Mouse (Mus musculus): ENCODE measurements around the gene Tmem216. TPM values are rescaled to one million over a fixed set of nuclear protein-coding genes. Genes with fewer than 3 reads are reported as not detected.
"Not testable (repeated sequence)": the region's sequence is repeated elsewhere in the genome, so short reads cannot be mapped to it uniquely, and the experiment has no call there.

The Tmem216 gene
- polyA plus RNA-seq, 1 experiment: 15.6 TPM

DNA sequence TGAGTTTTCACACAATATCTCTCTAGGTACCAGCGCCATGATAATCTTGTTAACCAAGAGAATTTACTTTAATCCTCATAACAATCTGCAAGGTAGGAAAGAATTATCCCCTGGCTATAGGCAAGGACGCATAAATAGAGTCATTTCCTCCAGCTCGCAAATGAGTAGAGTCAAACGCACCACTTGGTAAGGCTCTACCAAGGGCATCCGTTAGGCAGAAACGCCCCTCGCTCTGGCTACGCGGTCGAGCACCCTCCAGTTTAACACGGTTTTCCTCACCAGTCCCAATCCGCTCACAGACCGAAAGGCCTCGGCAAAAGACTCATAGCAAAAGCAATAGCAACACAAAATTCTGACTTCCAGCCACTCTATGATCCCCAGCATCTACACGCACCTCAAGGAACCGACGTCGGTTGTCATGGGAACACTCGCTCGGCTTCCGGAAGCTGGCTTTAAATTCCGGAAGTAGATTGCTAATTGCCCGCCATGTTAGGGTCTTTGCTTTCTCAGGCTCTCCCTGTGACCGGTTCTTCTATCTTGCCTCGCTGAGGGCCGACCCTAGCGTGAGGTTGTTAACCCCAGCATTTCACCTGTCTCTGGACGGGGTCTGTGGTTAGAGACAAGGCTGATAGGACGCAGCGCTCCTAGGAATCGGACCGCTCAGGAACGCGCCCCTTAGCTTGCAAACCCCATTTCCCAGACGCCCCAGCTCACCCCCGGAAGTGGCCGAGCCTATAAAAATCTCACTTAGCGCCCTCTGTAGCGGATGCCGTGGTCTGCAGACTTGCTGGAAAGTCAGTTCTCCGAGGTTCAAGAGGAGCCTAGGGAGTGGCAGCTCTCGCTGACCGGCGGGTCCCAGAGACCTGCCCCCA lies 20.9 kb upstream of the Tmem216 start, which contains the start of the genes Cyb561a3 and Tmem138:
Cyb561a3 (plus strand) TSS at position 483 of the 872 bp plus-strand sequence.
Tmem138 (minus strand) TSS at position 673 of the 872 bp plus-strand sequence.
- H3K27ac ChIP-seq (ENCODE audit: insufficient read depth, low read length): peak within 1 kb of the TSS; percentile 80
- H3K4me1 ChIP-seq (ENCODE audit: control insufficient read depth, insufficient read depth, low read length): peaks cover 4% of the 10 kb centered on the region; the same call in 1 of the 2 replicates
- H3K4me3 ChIP-seq (ENCODE audit: insufficient read depth, low read length): peak within 1 kb of the TSS; percentile 62
- TF ChIP-seq CTCF (IDR thresholded peaks at IDR 0.05; ENCODE audit: borderline replicate concordance, insufficient read depth, low read length): no peak
- peak; percentile 88 for TF ChIP-seq POLR2A (IDR thresholded peaks at IDR 0.05; ENCODE audit: low read depth, low read length)

DNA sequence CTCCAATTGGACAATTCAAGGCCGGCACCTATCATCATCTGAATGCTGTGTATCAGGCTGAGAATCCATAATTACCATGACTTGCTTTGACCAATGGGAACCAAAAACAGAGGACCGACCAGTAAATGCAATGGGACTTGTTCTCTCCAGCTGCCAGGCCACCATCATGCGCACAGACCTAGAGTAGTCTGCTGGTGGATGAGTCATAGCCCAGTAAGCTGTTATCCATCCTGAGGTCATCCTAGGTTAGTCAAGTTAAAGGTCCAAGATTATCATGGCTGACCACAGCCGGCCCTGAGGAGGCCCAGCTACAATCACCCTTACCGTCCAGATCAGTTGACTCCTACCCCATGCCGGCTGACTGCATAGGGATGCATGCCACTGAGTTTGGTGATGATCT lies 13.6 kb upstream of the Tmem216 start:
- Histone ChIP-seq H3K4me1 (ENCODE audit: control insufficient read depth, insufficient read depth, low read length) (peaks cover 4% of the 10 kb centered on the region), H3K27ac (ENCODE audit: insufficient read depth, low read length) (no peak overlapping the region), H3K4me3 (ENCODE audit: insufficient read depth, low read length) (no peak overlapping the region)
- TF ChIP-seq CTCF (IDR thresholded peaks at IDR 0.05; ENCODE audit: borderline replicate concordance, insufficient read depth, low read length): no peak
- no peak for TF ChIP-seq POLR2A (IDR thresholded peaks at IDR 0.05; ENCODE audit: low read depth, low read length)

DNA sequence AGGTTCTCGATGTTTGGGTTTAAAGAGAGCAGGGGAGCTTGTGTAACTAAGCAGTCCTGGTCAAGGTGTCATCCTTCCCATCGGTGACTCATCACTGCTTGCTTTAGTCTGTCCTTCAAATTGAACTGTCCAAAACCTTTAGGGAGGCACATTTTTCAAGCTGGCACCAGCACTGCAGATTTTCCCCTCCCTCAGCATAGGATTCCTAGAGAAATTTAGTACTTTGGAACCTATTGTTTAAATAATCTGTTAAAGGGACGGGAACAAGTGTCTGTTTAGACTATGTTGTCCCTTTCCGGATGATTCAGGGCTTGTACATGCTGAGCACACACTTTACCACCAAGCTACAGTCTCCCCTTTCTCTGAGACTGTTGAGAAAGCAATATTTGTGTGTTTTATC lies 9.2 kb upstream of the Tmem216 start:
- Histone ChIP-seq H3K4me3 (ENCODE audit: insufficient read depth, low read length) (no peak overlapping the region), H3K4me1 (ENCODE audit: control insufficient read depth, insufficient read depth, low read length) (peaks cover 20% of the 10 kb centered on the region), H3K27ac (ENCODE audit: insufficient read depth, low read length) (no peak overlapping the region)
- TF ChIP-seq POLR2A (IDR thresholded peaks at IDR 0.05; ENCODE audit: low read depth, low read length): no peak
- TF ChIP-seq CTCF (IDR thresholded peaks at IDR 0.05; ENCODE audit: borderline replicate concordance, insufficient read depth, low read length): no peak

DNA sequence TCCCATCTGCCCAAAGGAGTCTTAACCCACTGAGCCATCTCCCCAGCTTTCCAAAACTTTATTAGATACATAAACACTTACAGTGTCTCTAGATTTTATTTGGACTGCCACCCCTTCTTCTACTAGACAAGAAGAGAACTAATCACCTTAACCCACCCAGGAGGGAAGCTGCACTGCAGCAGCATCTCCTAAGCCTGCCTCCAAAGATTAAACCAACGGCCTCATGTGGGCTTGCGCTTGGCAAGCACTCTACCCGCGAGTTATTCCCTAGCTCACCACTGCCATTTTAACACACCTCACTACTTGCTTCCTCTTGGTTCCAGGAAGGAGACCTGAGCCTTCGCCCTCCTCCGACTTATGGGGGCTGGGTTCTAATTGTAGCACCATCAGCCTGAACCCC lies 8.2 kb upstream of the Tmem216 start:
- TF ChIP-seq POLR2A (IDR thresholded peaks at IDR 0.05; ENCODE audit: low read depth, low read length): no peak
- Histone ChIP-seq H3K27ac (ENCODE audit: insufficient read depth, low read length) (no peak overlapping the region), H3K4me3 (ENCODE audit: insufficient read depth, low read length) (no peak overlapping the region), H3K4me1 (ENCODE audit: control insufficient read depth, insufficient read depth, low read length) (peaks cover 20% of the 10 kb centered on the region)

DNA sequence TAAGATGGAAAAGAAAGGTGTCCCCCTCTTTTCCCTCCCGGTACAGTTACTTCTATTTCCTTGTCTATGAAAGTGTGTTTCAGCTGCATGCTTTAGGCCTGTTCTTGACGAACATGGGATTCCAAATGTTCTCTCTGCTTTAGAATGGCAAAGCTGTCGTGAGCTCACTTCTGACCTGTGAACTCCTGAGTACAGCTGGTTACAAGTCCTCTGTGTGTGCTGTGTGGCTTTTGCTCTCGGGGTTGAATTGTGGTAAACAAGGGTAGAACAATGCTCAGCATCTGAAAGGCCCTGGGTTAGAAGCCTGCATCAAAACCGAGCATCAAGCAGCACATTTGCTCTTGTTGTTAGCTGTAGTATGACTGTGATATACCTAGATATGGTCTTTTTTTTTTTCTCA lies 6.3 kb upstream of the Tmem216 start:
- Histone ChIP-seq H3K27ac (ENCODE audit: insufficient read depth, low read length) (peak overlapping the region; percentile 99), H3K4me3 (ENCODE audit: insufficient read depth, low read length) (no peak overlapping the region), H3K4me1 (ENCODE audit: control insufficient read depth, insufficient read depth, low read length) (peaks cover 20% of the 10 kb centered on the region)
- TF ChIP-seq CTCF (IDR thresholded peaks at IDR 0.05; ENCODE audit: borderline replicate concordance, insufficient read depth, low read length) (no peak), POLR2A (IDR thresholded peaks at IDR 0.05; ENCODE audit: low read depth, low read length) (no peak)

DNA sequence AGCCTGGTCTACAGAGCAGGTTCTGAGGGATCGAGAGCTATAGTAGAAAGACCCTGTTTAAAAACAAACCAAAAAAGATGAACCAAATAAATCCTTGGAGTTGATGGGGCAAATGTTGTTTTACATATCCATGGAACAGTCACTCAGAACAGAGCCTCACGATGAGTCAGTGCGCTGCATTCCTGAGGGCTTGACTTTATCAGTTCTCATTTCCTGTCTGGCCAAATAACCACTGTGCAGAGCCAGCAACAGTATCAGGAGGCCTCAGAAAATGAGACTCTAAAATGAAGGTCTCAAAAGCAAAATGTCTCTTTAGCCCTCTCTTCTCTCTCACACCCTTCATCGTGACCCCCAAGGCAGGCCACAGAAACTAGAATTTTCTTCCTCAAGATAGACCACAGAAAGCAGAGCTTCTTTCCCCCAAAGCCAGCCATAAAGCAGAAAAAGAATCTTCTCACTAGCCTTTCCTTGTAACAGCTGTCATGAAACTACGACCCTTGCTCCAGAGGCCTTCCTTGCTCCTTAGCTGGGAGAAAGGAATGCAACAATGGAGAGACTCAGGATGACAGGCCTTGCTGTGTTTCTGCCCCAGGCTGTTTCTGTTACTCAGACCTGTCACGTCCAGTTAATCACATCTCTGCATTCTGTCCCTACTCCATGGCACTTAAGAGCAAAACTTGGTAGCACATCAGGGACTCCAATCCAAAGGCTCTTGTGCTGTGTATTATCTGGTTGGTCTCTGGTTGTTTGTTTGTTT lies 5.7 kb upstream of the Tmem216 start:
- H3K4me1 ChIP-seq (ENCODE audit: control insufficient read depth, insufficient read depth, low read length): peaks cover 20% of the 10 kb centered on the region
- peak overlapping the region; percentile 99 for H3K27ac ChIP-seq (ENCODE audit: insufficient read depth, low read length)
- TF ChIP-seq POLR2A (IDR thresholded peaks at IDR 0.05; ENCODE audit: low read depth, low read length) (peak; percentile 17; the same call in 1 of the 2 replicates), CTCF (IDR thresholded peaks at IDR 0.05; ENCODE audit: borderline replicate concordance, insufficient read depth, low read length) (no peak)
- H3K4me3 ChIP-seq (ENCODE audit: insufficient read depth, low read length): no peak overlapping the region

DNA sequence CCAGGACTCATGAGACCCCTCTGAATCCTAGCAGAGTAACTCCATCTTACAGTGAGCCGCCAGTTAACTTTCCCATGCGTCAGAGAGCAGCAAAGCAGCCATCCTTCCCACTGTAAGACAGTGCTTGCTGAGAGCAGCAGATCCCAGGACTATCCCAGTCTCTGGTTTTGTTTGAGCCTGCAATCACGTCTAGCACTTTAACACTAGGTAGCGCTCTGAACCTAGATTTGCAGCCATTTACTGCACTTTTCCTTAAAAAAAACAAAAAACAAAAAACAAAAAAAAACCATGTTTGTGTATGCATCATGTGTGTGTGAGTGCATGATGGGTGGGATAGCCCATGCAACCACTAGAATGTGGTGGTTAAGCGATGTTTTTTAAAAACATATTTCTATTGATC lies 4.1 kb upstream of the Tmem216 start:
- H3K4me1 ChIP-seq (ENCODE audit: control insufficient read depth, insufficient read depth, low read length): peaks cover 17% of the 10 kb centered on the region
- H3K4me3 ChIP-seq (ENCODE audit: insufficient read depth, low read length): no peak overlapping the region
- no peak overlapping the region for H3K27ac ChIP-seq (ENCODE audit: insufficient read depth, low read length)
- TF ChIP-seq POLR2A (IDR thresholded peaks at IDR 0.05; ENCODE audit: low read depth, low read length) (no peak), CTCF (IDR thresholded peaks at IDR 0.05; ENCODE audit: borderline replicate concordance, insufficient read depth, low read length) (no peak)

DNA sequence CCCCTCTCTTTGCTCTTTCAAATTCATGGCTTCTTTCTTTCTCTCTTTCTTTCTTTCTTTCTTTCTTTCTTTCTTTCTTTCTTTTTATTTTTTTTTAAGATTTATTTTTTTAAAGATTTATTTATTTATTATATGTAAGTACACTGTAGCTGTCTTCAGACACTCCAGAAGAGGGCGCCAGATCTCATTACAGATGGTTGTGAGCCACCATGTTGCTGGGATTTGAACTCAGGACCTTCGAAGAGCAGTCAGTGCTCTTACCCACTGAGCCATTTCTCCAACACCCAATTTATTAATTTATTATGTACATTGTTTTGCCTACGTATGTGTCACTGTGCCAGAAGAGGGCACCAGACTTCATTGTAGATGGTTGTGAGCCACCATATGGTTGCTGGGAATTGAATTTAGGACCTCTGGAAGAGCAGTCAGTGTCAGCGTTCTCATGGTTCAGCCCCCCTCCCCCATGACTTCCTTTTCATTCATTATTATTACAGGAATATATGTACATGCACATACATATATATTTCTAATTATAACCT lies 1.9 kb upstream of the Tmem216 start:
- not testable (repeated sequence) for H3K27ac ChIP-seq (ENCODE audit: insufficient read depth, low read length); H3K4me3 ChIP-seq (ENCODE audit: insufficient read depth, low read length)
- H3K4me1 ChIP-seq (ENCODE audit: control insufficient read depth, insufficient read depth, low read length): peaks cover 16% of the 10 kb centered on the region

DNA sequence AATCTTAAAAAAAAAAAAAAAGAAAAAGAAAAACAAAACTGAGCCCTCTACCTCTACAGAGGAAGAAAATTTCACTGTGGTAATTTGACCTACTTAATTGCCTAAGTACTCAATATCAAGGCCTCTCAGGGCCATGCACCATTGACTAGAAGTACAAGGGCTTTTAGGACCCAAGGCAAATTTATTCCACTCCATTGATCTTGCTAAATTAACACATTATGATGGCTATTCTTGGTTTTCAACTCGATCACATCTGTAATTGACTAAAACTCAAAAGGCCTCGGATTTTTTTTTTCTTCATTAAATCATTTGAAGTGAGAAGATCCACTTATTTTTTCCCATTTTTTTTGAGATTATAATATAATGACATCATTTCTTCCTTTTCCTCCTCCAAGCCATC lies 1.4 kb upstream of the Tmem216 start:
- Histone ChIP-seq H3K4me3 (ENCODE audit: insufficient read depth, low read length) (no peak overlapping the region), H3K4me1 (ENCODE audit: control insufficient read depth, insufficient read depth, low read length) (peaks cover 13% of the 10 kb centered on the region), H3K27ac (ENCODE audit: insufficient read depth, low read length) (no peak overlapping the region)
- no peak for TF ChIP-seq CTCF (IDR thresholded peaks at IDR 0.05; ENCODE audit: borderline replicate concordance, insufficient read depth, low read length)
- TF ChIP-seq POLR2A (IDR thresholded peaks at IDR 0.05; ENCODE audit: low read depth, low read length): no peak

DNA sequence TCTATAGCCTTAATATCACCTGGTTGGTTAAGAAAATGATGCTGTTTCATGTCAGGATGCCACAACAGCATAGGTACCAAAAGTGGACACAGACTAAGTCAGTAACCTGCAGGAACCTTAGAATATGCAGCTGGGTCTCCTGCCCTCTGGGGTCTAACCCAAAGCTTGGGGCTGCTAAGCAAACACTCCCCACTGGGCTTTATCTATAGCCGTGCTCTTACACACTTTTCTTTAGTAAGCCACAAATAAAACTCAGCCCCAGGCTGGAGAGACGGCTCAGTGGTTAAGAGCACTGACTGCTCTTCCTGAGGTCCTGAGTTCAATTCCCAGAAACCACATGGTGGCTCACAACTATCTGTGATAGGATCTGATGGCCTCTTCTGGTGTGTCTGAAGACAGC lies 963 bp upstream of the Tmem216 start:
- Histone ChIP-seq H3K4me1 (ENCODE audit: control insufficient read depth, insufficient read depth, low read length) (peaks cover 9% of the 10 kb centered on the region), H3K27ac (ENCODE audit: insufficient read depth, low read length) (no peak overlapping the region), H3K4me3 (ENCODE audit: insufficient read depth, low read length) (no peak overlapping the region)
- TF ChIP-seq CTCF (IDR thresholded peaks at IDR 0.05; ENCODE audit: borderline replicate concordance, insufficient read depth, low read length): no peak
- TF ChIP-seq POLR2A (IDR thresholded peaks at IDR 0.05; ENCODE audit: low read depth, low read length): no peak

Data from embryonic fibroblast, embryonic 13.5 days (primary cell).